Mouse (Mus musculus) spleen, adult 12 weeks (tissue): ENCODE results near the gene Mapk1ip1.

ENCODE experiments used
- DNase-seq: peaks from one replicate; pipeline ENCODE4 v3.0.0; 2022; ENCODE audit warnings: low spot score

The Mapk1ip1 gene

GRCm38 (mm10) chr7:138845544-138846391 is at the start of gene Mapk1ip1, which contains the start of gene Ppp2r2d:
TSS of gene Mapk1ip1 (minus strand) at chr7:138846273.
TSS of gene Ppp2r2d (plus strand) at chr7:138846079.
- DNase-seq = peak; percentile 89

GRCm38 (mm10) chr7:138885365-138886289 is 39.6 kb upstream of the Mapk1ip1 start:
- no peak for DNase-seq

- no peak for DNase-seq
These were observed 37.7 kb upstream of the Mapk1ip1 start for GRCm38 (mm10) chr7:138883724-138884123.

- DNase-seq = no peak
These were observed 29.0 kb upstream of the Mapk1ip1 start for GRCm38 (mm10) chr7:138875031-138875430.

- DNase-seq = no peak
These were observed 26.9 kb upstream of the Mapk1ip1 start for GRCm38 (mm10) chr7:138872956-138873355.

GRCm38 (mm10) chr7:138868316-138868715 is 22.2 kb upstream of the Mapk1ip1 start:
- DNase-seq = no peak

- no peak for DNase-seq
These were observed 21.2 kb upstream of the Mapk1ip1 start for GRCm38 (mm10) chr7:138867286-138867685.

GRCm38 (mm10) chr7:138864776-138865175 is 18.7 kb upstream of the Mapk1ip1 start:
- no peak for DNase-seq

GRCm38 (mm10) chr7:138863950-138864572 is 18.0 kb upstream of the Mapk1ip1 start:
- no peak for DNase-seq

GRCm38 (mm10) chr7:138856670-138857069 is 10.6 kb upstream of the Mapk1ip1 start:
- no peak for DNase-seq

- no peak for DNase-seq
These were observed 8.1 kb upstream of the Mapk1ip1 start for GRCm38 (mm10) chr7:138854201-138854600.

GRCm38 (mm10) chr7:138853417-138854031 is 7.5 kb upstream of the Mapk1ip1 start:
- no peak for DNase-seq

GRCm38 (mm10) chr7:138850083-138850482 is 4.0 kb upstream of the Mapk1ip1 start:
- DNase-seq = no peak

GRCm38 (mm10) chr7:138848028-138848920 is 2.2 kb upstream of the Mapk1ip1 start:
- DNase-seq = no peak

GRCm38 (mm10) chr7:138847316-138848027 is 1.4 kb upstream of the Mapk1ip1 start:
- no peak for DNase-seq

- DNase-seq = peak; percentile 14
These were observed 474 bp upstream of the Mapk1ip1 start for GRCm38 (mm10) chr7:138846502-138846991.

- DNase-seq = no peak
These were observed 962 bp downstream of the Mapk1ip1 start for GRCm38 (mm10) chr7:138845111-138845510.

- DNase-seq = no peak
These were observed 2.7 kb downstream of the Mapk1ip1 start for GRCm38 (mm10) chr7:138843421-138843820.

GRCm38 (mm10) chr7:138841436-138842151 is 4.5 kb downstream of the Mapk1ip1 start:
- DNase-seq = no peak
